Mouse (Mus musculus) bone marrow macrophage, adult 2 months (primary cell): ENCODE measurements around the gene Pex16. TPM values are rescaled to one million over a fixed set of nuclear protein-coding genes. Genes with fewer than 3 reads are reported as not detected.

ENCODE experiments used
- H3K27ac ChIP-seq: 2 replicates; pipeline ENCODE4 v1.5.1; 2012; ENCODE audit warnings: low read depth, low read length; ENCODE audit not compliant: insufficient read depth
- H3K4me1 ChIP-seq: 2 replicates; pipeline ENCODE4 v1.6.1; 2012; ENCODE audit warnings: low read length; ENCODE audit not compliant: control insufficient read depth, insufficient read depth
- H3K4me3 ChIP-seq: 2 replicates; pipeline ENCODE4 v1.5.1; 2012; ENCODE audit warnings: mild to moderate bottlenecking, low read length, moderate library complexity; ENCODE audit not compliant: insufficient read depth
- CTCF ChIP-seq: IDR thresholded peaks from 2 replicates; pipeline ENCODE4 v1.5.1; 2012; ENCODE audit warnings: low read depth, mild to moderate bottlenecking, low read length, moderate library complexity
- POLR2A ChIP-seq: IDR thresholded peaks from 2 replicates; pipeline ENCODE4 v1.6.1; 2012; ENCODE audit warnings: mild to moderate bottlenecking, low read depth, low read length, borderline replicate concordance
- polyA plus RNA-seq: library from polyadenylated mRNA; stranded (reverse); fragments of >200 nt; gene quantifications from 2 replicates; pipeline ENCODE4 v1.2.4, GENCODE M21; 2012; ENCODE audit not compliant: missing spikeins, insufficient read depth, insufficient read length

Gene Pex16
- polyA plus RNA-seq, 1 experiment, result 14.3 TPM

GRCm38 (mm10) chr2:92387646-92388045 lies 13.2 kb downstream of the Pex16 start:
- no peaks in the 10 kb centered on the region for H3K4me1 ChIP-seq
- no peak overlapping the region for H3K4me3 ChIP-seq
- TF ChIP-seq CTCF, result no peak
- no peak for TF ChIP-seq POLR2A
- H3K27ac ChIP-seq, result no peak overlapping the region

GRCm38 (mm10) chr2:92388081-92388517 lies 13.6 kb downstream of the Pex16 start:
- no peak for TF ChIP-seq POLR2A
- no peak for TF ChIP-seq CTCF
- Histone ChIP-seq H3K4me3 (no peak overlapping the region), H3K27ac (no peak overlapping the region), H3K4me1 (no peaks in the 10 kb centered on the region)

- TF ChIP-seq CTCF, result no peak
- no peak for TF ChIP-seq POLR2A
- Histone ChIP-seq H3K4me3 (peak overlapping the region; percentile 38; the same call in 1 of the 2 replicates), H3K27ac (no peak overlapping the region), H3K4me1 (no peaks in the 10 kb centered on the region)
Measured at GRCm38 (mm10) chr2:92388891-92389641, 14.6 kb downstream of the Pex16 start.

GRCm38 (mm10) chr2:92389645-92390044 lies 15.2 kb downstream of the Pex16 start:
- Histone ChIP-seq H3K27ac (no peak overlapping the region), H3K4me1 (no peaks in the 10 kb centered on the region), H3K4me3 (no peak overlapping the region)
- TF ChIP-seq CTCF (no peak), POLR2A (no peak)

GRCm38 (mm10) chr2:92390206-92390930 lies 15.9 kb downstream of the Pex16 start:
- Histone ChIP-seq H3K27ac (no peak overlapping the region), H3K4me3 (no peak overlapping the region), H3K4me1 (no peaks in the 10 kb centered on the region)
- TF ChIP-seq CTCF, result no peak
- no peak for TF ChIP-seq POLR2A

GRCm38 (mm10) chr2:92391116-92391515 lies 16.6 kb downstream of the Pex16 start:
- no peak overlapping the region for H3K4me3 ChIP-seq
- TF ChIP-seq POLR2A (no peak), CTCF (no peak)
- no peak overlapping the region for H3K27ac ChIP-seq
- H3K4me1 ChIP-seq, result no peaks in the 10 kb centered on the region

- Histone ChIP-seq H3K4me3 (no peak overlapping the region), H3K4me1 (no peaks in the 10 kb centered on the region), H3K27ac (no peak overlapping the region)
- TF ChIP-seq CTCF (no peak), POLR2A (no peak)
Measured at GRCm38 (mm10) chr2:92391703-92392317, 17.3 kb downstream of the Pex16 start.

- Histone ChIP-seq H3K27ac (no peak overlapping the region), H3K4me3 (no peak overlapping the region), H3K4me1 (no peaks in the 10 kb centered on the region)
- TF ChIP-seq POLR2A (no peak), CTCF (no peak)
Measured at GRCm38 (mm10) chr2:92392318-92393264, 18.1 kb downstream of the Pex16 start.

- Histone ChIP-seq H3K27ac (no peak overlapping the region), H3K4me3 (no peak overlapping the region), H3K4me1 (no peaks in the 10 kb centered on the region)
- TF ChIP-seq POLR2A (no peak), CTCF (no peak)
Measured at GRCm38 (mm10) chr2:92395535-92395934, 21.1 kb downstream of the Pex16 start.
